Mouse (Mus musculus) lung, postnatal 0 days (tissue): ENCODE data around the gene Fyttd1. TPM values are rescaled to one million over a fixed set of nuclear protein-coding genes. Genes with fewer than 3 reads are reported as not detected.

Experiments
- ATAC-seq: fragments of 200-750 bp; cut with Nextera tagmentation; 2 replicates; pipeline ENCODE4 v1.8.0; 2017; ENCODE audit warnings: moderate library complexity
- DNase-seq: peaks from one replicate; pipeline ENCODE4 v3.0.0-alpha.2; 2016; ENCODE audit warnings: low spot score
- H3K27ac ChIP-seq: fragments of 300-500 bp; sonication (generic); 2 replicates; pipeline ENCODE4 v1.5.1; 2014; ENCODE audit warnings: antibody characterized with exemption, mild to moderate bottlenecking, low read length, mixed read lengths
- H3K27me3 ChIP-seq: fragments of 300-500 bp; sonication (generic); replicated peaks from 2 replicates; pipeline ENCODE4 v1.6.1; 2014; ENCODE audit warnings: low read length, mixed read lengths; ENCODE audit not compliant: insufficient read depth
- H3K36me3 ChIP-seq: fragments of 300-500 bp; sonication (generic); 2 replicates; pipeline ENCODE4 v1.6.1; 2014; ENCODE audit warnings: low read length, mixed read lengths; ENCODE audit not compliant: insufficient read depth
- H3K4me1 ChIP-seq: fragments of 300-500 bp; sonication (generic); 2 replicates; pipeline ENCODE4 v1.6.1; 2014; ENCODE audit warnings: antibody characterized with exemption, low read depth, low read length, mixed read lengths; ENCODE audit not compliant: insufficient read depth
- H3K4me2 ChIP-seq: fragments of 300-500 bp; sonication (generic); replicated peaks from 2 replicates; pipeline ENCODE4 v1.6.1; 2014; ENCODE audit warnings: low read depth, mild to moderate bottlenecking, low read length, moderate library complexity, mixed read lengths
- H3K4me3 ChIP-seq: fragments of 300-500 bp; sonication (generic); 2 replicates; pipeline ENCODE4 v1.5.1; 2014; ENCODE audit warnings: low read depth, low read length
- H3K9ac ChIP-seq: fragments of 300-500 bp; sonication (generic); replicated peaks from 2 replicates; pipeline ENCODE4 v1.6.1; 2014; ENCODE audit warnings: low read depth, mild to moderate bottlenecking
- H3K9me3 ChIP-seq: fragments of 300-500 bp; sonication (generic); 2 replicates; pipeline ENCODE4 v1.6.1; 2016; ENCODE audit warnings: low read length, mixed read lengths
- CTCF ChIP-seq: IDR thresholded peaks from 2 replicates; pipeline ENCODE4 v1.5.1; 2016; ENCODE audit warnings: antibody characterized with exemption, mild to moderate bottlenecking
- EP300 ChIP-seq: IDR thresholded peaks from 2 replicates; pipeline ENCODE4 v1.6.1; 2016; ENCODE audit warnings: antibody characterized with exemption, mild to moderate bottlenecking, control low read depth
- WGBS: fragments of 180-500 bp; shearing (Covaris S2); extraction: QIAGEN DNeasy Blood & Tissue Kit; methylation state at CpG from one replicate; pipeline ENCODE4 v1.1.7; 2014; 5-methylcytosine and 5-hydroxymethylcytosine counted together
- polyA plus RNA-seq: library from polyadenylated mRNA; unstranded; fragments of >200 nt; fragmentation: Nextera tagmentation; extraction: Ambion mirVana; gene quantifications from 2 replicates; pipeline ENCODE4 v1.2.1, GENCODE M21; 2015

Gene Fyttd1
- polyA plus RNA-seq, 1 experiment from 2014 or later, result 63.5 TPM

GRCm38 (mm10) chr16:32878157-32878598 lies 878 bp downstream of the Fyttd1 start:
- Histone ChIP-seq H3K27ac (peak overlapping the region; percentile 88), H3K36me3 (no peaks in the 10 kb centered on the region), H3K4me1 (peaks cover 5% of the 10 kb centered on the region; the same call in 1 of the 2 replicates), H3K9ac (peak overlapping the region; percentile 80), H3K4me3 (peak overlapping the region; percentile 84), H3K27me3 (no peaks in the 10 kb centered on the region), H3K4me2 (peak overlapping the region; percentile 96), H3K9me3 (no peaks in the 10 kb centered on the region)
- TF ChIP-seq CTCF (no peak), EP300 (no peak)
- DNase-seq (peak; percentile 29), ATAC-seq (peak; percentile 14)
- WGBS, result under 1% methylated on average over 34 of the region's 34 CpGs

DNA sequence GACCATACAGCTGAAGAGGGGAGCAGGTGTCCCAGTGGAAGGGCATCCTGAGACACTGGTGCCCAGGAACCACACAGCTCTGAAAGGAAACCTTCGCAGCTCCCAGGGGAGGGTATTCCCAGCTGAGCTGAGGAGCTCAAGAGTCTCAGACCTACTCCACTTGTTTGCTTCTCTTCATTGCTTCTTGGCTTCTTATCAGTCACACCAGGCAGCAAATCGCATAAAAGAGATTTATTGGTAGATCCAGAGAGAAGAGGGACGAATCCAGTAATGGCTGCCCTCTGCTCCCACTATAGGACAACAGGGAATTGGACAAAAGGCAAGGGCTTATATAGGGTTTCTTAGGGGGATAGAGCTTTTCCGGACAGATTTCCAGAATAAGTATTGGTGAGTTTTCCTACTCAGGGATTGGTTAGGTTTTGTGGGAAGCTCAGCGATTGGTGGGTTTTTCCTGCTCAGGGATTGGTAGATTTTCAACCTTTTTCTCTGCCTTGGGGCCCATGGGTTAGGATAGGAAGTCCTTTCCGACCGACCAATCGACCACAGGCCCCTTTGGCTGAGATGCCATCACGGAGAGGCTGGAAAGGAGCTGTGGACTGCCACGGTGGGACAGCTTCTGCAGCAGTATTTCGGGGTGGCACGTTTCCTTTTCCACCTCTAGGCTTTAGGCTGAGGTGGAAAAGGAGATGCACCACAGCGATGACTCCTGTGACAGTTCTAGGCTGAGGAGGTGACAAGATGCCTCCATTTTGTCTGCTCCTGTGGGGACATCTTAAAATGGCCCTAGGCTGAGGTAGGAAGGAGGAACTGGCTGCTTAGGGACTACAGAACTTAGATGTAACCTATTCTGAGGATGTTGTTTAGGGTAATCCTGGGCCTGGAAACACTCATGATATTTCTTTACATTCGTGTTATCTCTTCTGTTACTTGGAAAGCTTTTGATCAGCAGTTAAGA lies 1.9 kb downstream of the Fyttd1 start:
- peak overlapping the region; percentile 32; the same call in 1 of the 2 replicates for H3K27ac ChIP-seq
- no peaks in the 10 kb centered on the region for H3K36me3 ChIP-seq
- DNase-seq (no peak), ATAC-seq (no peak)
- H3K4me1 ChIP-seq, result peaks cover 5% of the 10 kb centered on the region; the same call in 1 of the 2 replicates
- H3K9me3 ChIP-seq, result no peaks in the 10 kb centered on the region
- H3K27me3 ChIP-seq, result no peaks in the 10 kb centered on the region
- WGBS, result 73% methylated on average over 14 of the region's 14 CpGs
- TF ChIP-seq EP300 (no peak), CTCF (no peak)
- H3K4me3 ChIP-seq, result peak overlapping the region; percentile 10; the same call in 1 of the 2 replicates
- peak overlapping the region; percentile 80 for H3K9ac ChIP-seq
- peak overlapping the region; percentile 96 for H3K4me2 ChIP-seq

DNA sequence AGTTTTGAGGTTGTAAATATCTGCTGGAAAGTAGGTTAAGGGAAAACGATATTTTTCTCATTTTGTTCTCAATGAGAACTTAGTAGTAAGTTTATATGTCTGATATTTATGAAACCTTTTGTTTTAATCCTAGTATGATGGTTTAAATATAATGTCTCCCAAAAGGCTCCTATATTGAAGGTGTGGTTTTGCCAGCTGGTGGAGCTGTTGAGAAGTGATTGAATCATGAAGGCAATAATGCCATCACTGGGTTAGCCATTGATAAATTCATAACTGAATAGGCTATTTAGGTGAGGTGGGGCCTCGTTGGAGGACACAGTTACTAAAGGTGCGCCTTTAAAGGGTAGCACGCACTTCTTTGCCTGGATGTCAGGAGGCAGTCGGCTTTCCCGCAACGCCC lies 4.2 kb downstream of the Fyttd1 start:
- no peak overlapping the region for H3K4me2 ChIP-seq
- no peaks in the 10 kb centered on the region for H3K27me3 ChIP-seq
- H3K4me3 ChIP-seq, result no peak overlapping the region
- H3K9me3 ChIP-seq, result no peaks in the 10 kb centered on the region
- no peak overlapping the region for H3K9ac ChIP-seq
- 88% methylated on average over 7 of the region's 7 CpGs for WGBS
- no peak overlapping the region for H3K27ac ChIP-seq
- ATAC-seq (no peak), DNase-seq (no peak)
- no peaks in the 10 kb centered on the region for H3K36me3 ChIP-seq
- TF ChIP-seq EP300 (no peak), CTCF (peak; percentile 18; the same call in 1 of the 2 replicates)
- peaks cover 5% of the 10 kb centered on the region; the same call in 1 of the 2 replicates for H3K4me1 ChIP-seq

- 90% methylated on average over 7 of the region's 7 CpGs for WGBS
Measured at GRCm38 (mm10) chr16:32887996-32888395, 10.7 kb downstream of the Fyttd1 start.

GRCm38 (mm10) chr16:32889881-32890280 lies 12.6 kb downstream of the Fyttd1 start:
- Histone ChIP-seq H3K4me3 (no peak overlapping the region), H3K4me2 (no peak overlapping the region), H3K9ac (no peak overlapping the region), H3K9me3 (no peaks in the 10 kb centered on the region), H3K4me1 (no peaks in the 10 kb centered on the region), H3K27me3 (no peaks in the 10 kb centered on the region), H3K27ac (no peak overlapping the region), H3K36me3 (peaks cover 22% of the 10 kb centered on the region; the same call in 1 of the 2 replicates)
- DNase-seq (no peak), ATAC-seq (no peak)
- no peak for TF ChIP-seq CTCF
- TF ChIP-seq EP300, result no peak
- 58% methylated on average over 2 of the region's 2 CpGs for WGBS

More at GRCm38 (mm10) chr16:32887996-32888395, 10.7 kb downstream of the Fyttd1 start:
- no peak overlapping the region for H3K4me2 ChIP-seq
- TF ChIP-seq CTCF (peak; percentile 54), EP300 (no peak)
- ATAC-seq (no peak), DNase-seq (peak; percentile 22)
- H3K9me3 ChIP-seq, result no peaks in the 10 kb centered on the region
- no peak overlapping the region for H3K4me3 ChIP-seq
- H3K36me3 ChIP-seq, result peaks cover 12% of the 10 kb centered on the region; the same call in 1 of the 2 replicates
- H3K4me1 ChIP-seq, result no peaks in the 10 kb centered on the region
- no peaks in the 10 kb centered on the region for H3K27me3 ChIP-seq
- H3K27ac ChIP-seq, result no peak overlapping the region
- H3K9ac ChIP-seq, result no peak overlapping the region

DNA sequence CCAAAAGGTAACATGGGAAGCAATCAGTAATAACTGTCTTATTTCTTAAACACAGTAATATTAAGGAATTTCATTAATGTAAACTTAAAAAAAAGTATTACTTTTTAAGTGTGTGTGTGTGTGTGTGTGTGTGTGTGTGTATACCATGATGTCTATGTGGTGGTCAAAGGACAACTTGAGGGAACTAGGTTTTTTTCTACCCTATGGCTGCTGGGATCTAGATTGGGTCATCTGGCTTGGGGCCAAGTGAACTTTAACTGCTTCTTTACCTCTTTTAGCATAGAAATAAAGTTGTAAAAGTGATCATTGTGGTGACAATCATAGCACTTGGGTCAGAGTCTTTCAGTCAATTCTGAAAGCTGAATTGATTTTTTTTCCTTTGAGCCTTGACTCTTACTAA lies 18.8 kb downstream of the Fyttd1 start:
- H3K36me3 ChIP-seq, result peaks cover 26% of the 10 kb centered on the region
- H3K27me3 ChIP-seq, result no peaks in the 10 kb centered on the region
- no peak overlapping the region for H3K27ac ChIP-seq
- DNase-seq (no peak), ATAC-seq (no peak)
- no peak overlapping the region for H3K9ac ChIP-seq
- no peaks in the 10 kb centered on the region for H3K4me1 ChIP-seq
- H3K4me2 ChIP-seq, result no peak overlapping the region
- H3K4me3 ChIP-seq, result no peak overlapping the region
- no peak for TF ChIP-seq CTCF
- no peak for TF ChIP-seq EP300
- H3K9me3 ChIP-seq, result no peaks in the 10 kb centered on the region
